Mouse (Mus musculus) CH12.LX (cell line): ENCODE results near the gene Emc9. TPM values are rescaled to one million over a fixed set of nuclear protein-coding genes. Genes with fewer than 3 reads are reported as not detected.

Experiments
- DNase-seq: peaks from one replicate; pipeline ENCODE4 v3.0.0-alpha.2; 2013; ENCODE audit errors: extremely low read depth
- H3K27ac ChIP-seq: 2 replicates; pipeline ENCODE4 v1.5.1; 2012; ENCODE audit warnings: low read depth, mild to moderate bottlenecking, control low read depth, moderate library complexity; ENCODE audit not compliant: insufficient read depth
- H3K27me3 ChIP-seq: replicated peaks from 2 replicates; pipeline ENCODE3; 2012; ENCODE audit warnings: inconsistent platforms
- H3K36me3 ChIP-seq, 2 experiments: replicated peaks in 1 of 2; 2 replicates each; pipeline versions ENCODE3 to v1.6.1; 2012; ENCODE audit warnings: inconsistent platforms in 1 of 2, low read length in 1 of 2, mild to moderate bottlenecking in 1 of 2, mixed read lengths in 1 of 2, moderate library complexity in 1 of 2; ENCODE audit not compliant: control insufficient read depth in 1 of 2, insufficient read depth in 1 of 2
- H3K4me1 ChIP-seq, 2 experiments: 2 replicates each; pipeline ENCODE4 v1.6.1; 2012; ENCODE audit warnings: inconsistent platforms in 1 of 2, moderate library complexity in 1 of 2; ENCODE audit not compliant: insufficient read depth in 2 of 2, control insufficient read depth in 1 of 2
- H3K4me2 ChIP-seq: 2 replicates; pipeline ENCODE4 v1.6.1; 2012; ENCODE audit warnings: low read depth, mild to moderate bottlenecking, control low read depth; ENCODE audit not compliant: poor library complexity, insufficient read depth, severe bottlenecking
- H3K4me3 ChIP-seq, 3 experiments: fragments of 150-350 bp in 1 of 3; sonication (generic) in 1 of 3; replicated peaks in 1 of 3; 2 replicates each; pipeline versions ENCODE3 to v1.5.1; 2011 to 2012; ENCODE audit warnings: low read depth in 2 of 3, low read length in 2 of 3, mild to moderate bottlenecking in 2 of 3, moderate library complexity in 2 of 3, control low read depth in 1 of 3, improper control_type of control experiment in 1 of 3, inconsistent platforms in 1 of 3, mixed read lengths in 1 of 3; ENCODE audit not compliant: poor library complexity in 1 of 3
- H3K79me2 ChIP-seq: replicated peaks from 2 replicates; pipeline ENCODE4 v1.6.1; 2012; ENCODE audit warnings: mild to moderate bottlenecking, moderate library complexity; ENCODE audit not compliant: control insufficient read depth, poor library complexity, insufficient read depth, severe bottlenecking; ENCODE audit errors: extremely low read depth
- H3K9ac ChIP-seq: 2 replicates; pipeline ENCODE4 v1.6.1; 2012; ENCODE audit warnings: low read depth, mild to moderate bottlenecking, control low read depth, moderate library complexity; ENCODE audit not compliant: insufficient read depth
- H3K9me3 ChIP-seq: replicated peaks from 2 replicates; pipeline ENCODE3; 2012; ENCODE audit warnings: low read length, inconsistent platforms, mixed read lengths
- BHLHE40 ChIP-seq: IDR thresholded peaks from 2 replicates; pipeline ENCODE4 v1.6.1; 2011; ENCODE audit warnings: mild to moderate bottlenecking, low read depth, low read length, improper control_type of control experiment
- CHD1 ChIP-seq: IDR thresholded peaks from 2 replicates; pipeline ENCODE4 v1.6.1; 2012; ENCODE audit warnings: low read depth, low read length, improper control_type of control experiment, inconsistent platforms
- CHD2 ChIP-seq: IDR thresholded peaks from 2 replicates; pipeline ENCODE4 v1.6.1; 2011; ENCODE audit warnings: low read length, improper control_type of control experiment
- CTCF ChIP-seq, 2 experiments: IDR thresholded peaks in 1 of 2; conservative IDR thresholded peaks in 1 of 2; 2 replicates each; pipeline ENCODE4 v1.5.1; 2011 to 2012; ENCODE audit warnings: low read depth in 2 of 2, low read length in 2 of 2, improper control_type of control experiment in 1 of 2, inconsistent platforms in 1 of 2, mild to moderate bottlenecking in 1 of 2, moderate library complexity in 1 of 2
- E2F4 ChIP-seq: IDR thresholded peaks from 2 replicates; pipeline ENCODE4 v1.6.1; 2011; ENCODE audit warnings: low read depth, low read length, improper control_type of control experiment; ENCODE audit not compliant: insufficient replicate concordance
- ELF1 ChIP-seq: IDR thresholded peaks from 2 replicates; pipeline ENCODE4 v1.6.1; 2014; ENCODE audit warnings: low read depth, mild to moderate bottlenecking, inconsistent platforms, low read length, improper control_type of control experiment
- EP300 ChIP-seq: IDR thresholded peaks from 2 replicates; pipeline ENCODE4 v1.6.1; 2011; ENCODE audit warnings: low read length, improper control_type of control experiment
- ETS1 ChIP-seq: conservative IDR thresholded peaks from 2 replicates; pipeline ENCODE4 v1.6.1; 2012; ENCODE audit warnings: low read depth, mild to moderate bottlenecking, inconsistent platforms, low read length, improper control_type of control experiment, moderate library complexity
- GABPA ChIP-seq: IDR thresholded peaks from 2 replicates; pipeline ENCODE4 v1.6.1; 2012; ENCODE audit warnings: low read depth, low read length, improper control_type of control experiment, inconsistent platforms; ENCODE audit not compliant: insufficient replicate concordance
- HCFC1 ChIP-seq: IDR thresholded peaks from 2 replicates; pipeline ENCODE4 v1.6.1; 2012; ENCODE audit warnings: low read depth, mild to moderate bottlenecking, inconsistent platforms, low read length, improper control_type of control experiment
- IRF4 ChIP-seq: IDR thresholded peaks from 2 replicates; pipeline ENCODE4 v1.6.1; 2014; ENCODE audit warnings: low read depth, mild to moderate bottlenecking, inconsistent platforms, low read length, improper control_type of control experiment
- JUN ChIP-seq: IDR thresholded peaks from 2 replicates; pipeline ENCODE4 v1.6.1; 2011; ENCODE audit warnings: low read depth, mild to moderate bottlenecking, low read length, improper control_type of control experiment, moderate library complexity; ENCODE audit not compliant: insufficient read depth
- JUND ChIP-seq: conservative IDR thresholded peaks from 2 replicates; pipeline ENCODE4 v1.6.1; 2011; ENCODE audit warnings: low read depth, low read length, improper control_type of control experiment
- KAT2A ChIP-seq: IDR thresholded peaks from 2 replicates; pipeline ENCODE4 v1.6.1; 2012; ENCODE audit warnings: low read length, improper control_type of control experiment, inconsistent platforms; ENCODE audit not compliant: insufficient replicate concordance
- MAFK ChIP-seq: IDR thresholded peaks from 2 replicates; pipeline ENCODE4 v1.6.1; 2011; ENCODE audit warnings: low read length, improper control_type of control experiment; ENCODE audit not compliant: insufficient replicate concordance
- MAX ChIP-seq: IDR thresholded peaks from 2 replicates; pipeline ENCODE4 v1.6.1; 2011; ENCODE audit warnings: low read length, improper control_type of control experiment
- MEF2A ChIP-seq: IDR thresholded peaks from 2 replicates; pipeline ENCODE4 v1.6.1; 2014; ENCODE audit warnings: low read depth, mild to moderate bottlenecking, inconsistent platforms, low read length, improper control_type of control experiment, borderline replicate concordance
- MXI1 ChIP-seq: IDR thresholded peaks from 2 replicates; pipeline ENCODE4 v1.6.1; 2011; ENCODE audit warnings: mild to moderate bottlenecking, low read depth, low read length, improper control_type of control experiment
- MYC ChIP-seq: IDR thresholded peaks from 2 replicates; pipeline ENCODE4 v1.6.1; 2011; ENCODE audit warnings: low read depth, mild to moderate bottlenecking, improper control_type of control experiment, low read length
- NELFE ChIP-seq: IDR thresholded peaks from 2 replicates; pipeline ENCODE4 v1.6.1; 2011; ENCODE audit warnings: low read depth, low read length, improper control_type of control experiment
- NRF1 ChIP-seq: IDR thresholded peaks from 2 replicates; pipeline ENCODE4 v1.6.1; 2014; ENCODE audit warnings: low read depth, mild to moderate bottlenecking, inconsistent platforms, low read length, improper control_type of control experiment, moderate library complexity
- PAX5 ChIP-seq: IDR thresholded peaks from 2 replicates; pipeline ENCODE4 v1.6.1; 2012; ENCODE audit warnings: low read length, inconsistent platforms, mixed read lengths
- POLR2A ChIP-seq: IDR thresholded peaks from 2 replicates; pipeline ENCODE4 v1.6.1; 2011; ENCODE audit warnings: low read depth, mild to moderate bottlenecking, improper control_type of control experiment, low read length
- POLR2AphosphoS2 ChIP-seq: IDR thresholded peaks from 2 replicates; pipeline ENCODE4 v1.6.1; 2011; ENCODE audit warnings: low read depth, low read length, improper control_type of control experiment
- RAD21 ChIP-seq: IDR thresholded peaks from 2 replicates; pipeline ENCODE4 v1.6.1; 2011; ENCODE audit warnings: low read depth, mild to moderate bottlenecking, low read length, improper control_type of control experiment, moderate library complexity
- RCOR1 ChIP-seq: conservative IDR thresholded peaks from 2 replicates; pipeline ENCODE4 v1.6.1; 2012; ENCODE audit warnings: low read depth, mild to moderate bottlenecking, inconsistent platforms, low read length, improper control_type of control experiment
- SIN3A ChIP-seq: IDR thresholded peaks from 2 replicates; pipeline ENCODE4 v1.6.1; 2012; ENCODE audit warnings: low read length, improper control_type of control experiment, inconsistent platforms
- SMC3 ChIP-seq: IDR thresholded peaks from 2 replicates; pipeline ENCODE4 v1.6.1; 2011; ENCODE audit warnings: low read depth, low read length, improper control_type of control experiment
- TBP ChIP-seq: conservative IDR thresholded peaks from 2 replicates; pipeline ENCODE4 v1.6.1; 2011; ENCODE audit warnings: low read depth, low read length, improper control_type of control experiment
- TCF12 ChIP-seq: IDR thresholded peaks from 2 replicates; pipeline ENCODE4 v1.6.1; 2014; ENCODE audit warnings: low read depth, mild to moderate bottlenecking, inconsistent platforms, low read length, improper control_type of control experiment
- UBTF ChIP-seq: IDR thresholded peaks from 2 replicates; pipeline ENCODE4 v1.6.1; 2012; ENCODE audit warnings: low read depth, mild to moderate bottlenecking, inconsistent platforms, low read length, improper control_type of control experiment, moderate library complexity
- USF1 ChIP-seq: IDR thresholded peaks from 2 replicates; pipeline ENCODE4 v1.6.1; 2014; ENCODE audit warnings: low read depth, mild to moderate bottlenecking, inconsistent platforms, low read length, improper control_type of control experiment
- USF2 ChIP-seq: conservative IDR thresholded peaks from 2 replicates; pipeline ENCODE4 v1.6.1; 2011; ENCODE audit warnings: low read depth, low read length, improper control_type of control experiment
- ZC3H11A ChIP-seq: IDR thresholded peaks from 2 replicates; pipeline ENCODE4 v1.6.1; 2012; ENCODE audit warnings: low read depth, mild to moderate bottlenecking, inconsistent platforms, low read length, improper control_type of control experiment
- ZKSCAN1 ChIP-seq: IDR thresholded peaks from 2 replicates; pipeline ENCODE4 v1.6.1; 2012; ENCODE audit warnings: low read depth, inconsistent platforms, low read length, improper control_type of control experiment, borderline replicate concordance
- ZMIZ1 ChIP-seq: IDR thresholded peaks from 2 replicates; pipeline ENCODE4 v1.6.1; 2012; ENCODE audit warnings: low read depth, mild to moderate bottlenecking, inconsistent platforms, low read length, improper control_type of control experiment
- ZNF384 ChIP-seq: IDR thresholded peaks from 2 replicates; pipeline ENCODE4 v1.6.1; 2012; ENCODE audit warnings: low read depth, low read length, improper control_type of control experiment, inconsistent platforms
- dilution Hi-C: fragments of 300-500 bp; cut with MboI; formaldehyde crosslinking; loops from 2 replicates; pipeline ENCODE4 v1.14.3; 2020; ENCODE audit warnings: low sequenced_read_pairs; ENCODE audit not compliant: extremely low pct_unique_long_range_greater_than_20kb, extremely low pct_ligation_motif_present
- in situ Hi-C: fragments of 300-500 bp; cut with MboI; formaldehyde crosslinking; loops from 3 replicates; pipeline ENCODE4 v1.14.3; 2019; ENCODE audit warnings: low sequenced_read_pairs, low pct_ligation_motif_present, low pct_unique_long_range_greater_than_20kb, mixed read lengths
- polyA plus RNA-seq: library from polyadenylated mRNA; unstranded; fragments of >175 nt; gene quantifications from 2 replicates; pipeline ENCODE4 v1.2.1, GENCODE M21; 2012; ENCODE audit warnings: low read depth; ENCODE audit not compliant: insufficient read length
- total RNA-seq, 2 experiments: library from RNA; depleted of rRNA; stranded (reverse); fragments of 300-350 nt in 1 of 2; fragments of >200 nt in 1 of 2; gene quantifications; 2 replicates each; pipeline ENCODE4 v1.2.3; 2012 to 2014

The Emc9 gene
- total and polyA plus RNA-seq, 3 experiments = 1.7 to 9.6 (median 4.2) TPM

DNA sequence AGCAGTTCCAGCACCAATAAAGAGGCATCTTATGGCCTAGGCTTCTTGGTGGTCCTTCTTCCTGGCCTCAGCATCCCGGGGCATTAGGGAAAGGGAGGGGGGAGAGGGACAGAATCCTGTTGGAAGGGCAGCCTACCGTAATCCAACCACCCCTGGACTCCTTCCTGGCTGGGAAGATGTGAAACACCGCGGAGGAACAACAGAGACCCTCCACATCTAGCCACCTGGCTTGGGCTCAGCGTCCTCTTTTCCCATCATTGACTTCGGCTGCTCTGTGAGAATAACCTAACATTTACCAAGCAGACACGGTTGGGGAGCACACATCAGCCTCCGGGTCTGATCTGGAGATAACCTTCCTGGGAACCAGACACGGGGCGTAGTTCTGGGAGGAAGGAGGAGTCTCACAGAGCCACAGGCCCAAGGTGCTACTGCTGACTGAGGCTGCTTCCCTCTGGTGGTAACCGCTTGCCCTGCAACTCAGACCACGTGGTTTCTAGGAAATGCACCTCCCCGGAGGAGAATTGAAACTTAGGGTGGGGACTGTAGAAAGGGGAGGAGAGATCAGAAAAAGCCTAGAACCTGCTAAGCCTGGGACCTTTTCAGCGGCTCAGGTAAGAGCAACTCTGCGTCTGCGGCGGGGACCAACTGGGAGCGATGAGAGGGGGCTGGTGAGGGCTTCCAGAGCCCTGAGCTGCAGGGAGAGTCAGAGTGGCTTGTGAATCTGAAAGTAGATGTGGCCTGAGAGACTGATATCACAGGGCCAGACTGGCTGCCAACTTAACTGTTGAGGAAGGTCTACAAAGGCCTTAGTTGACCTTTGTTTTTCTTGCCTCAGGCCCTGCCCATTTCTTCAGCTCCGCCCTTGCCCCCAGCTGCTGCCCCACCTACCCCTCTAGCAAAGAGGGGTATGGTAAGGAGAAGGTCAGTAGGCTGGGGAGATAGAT, 18.8 kb upstream of the Emc9 start:
- peak overlapping the region; percentile 67 for H3K4me2 ChIP-seq
- peak overlapping the region; percentile 54 to 74 (median 58) for H3K4me3 ChIP-seq
- dilution Hi-C loops = no loop called here
- no peaks in the 10 kb centered on the region for H3K9me3 ChIP-seq
- H3K36me3 ChIP-seq = peaks cover 69 to 78% of the 10 kb centered on the region in 2 experiments
- peaks cover 4 to 36% of the 10 kb centered on the region in 2 experiments; a peak in 3 of 4 replicates for H3K4me1 ChIP-seq
- in situ Hi-C loops = no loop called here
- no peaks in the 10 kb centered on the region for H3K27me3 ChIP-seq
- peak; percentile 97 for DNase-seq
- peak overlapping the region; percentile 31 for H3K9ac ChIP-seq
- no peaks in the 10 kb centered on the region for H3K79me2 ChIP-seq
- peak overlapping the region; percentile 65 for H3K27ac ChIP-seq
- TF ChIP-seq E2F4 (no peak), SMC3 (peak; percentile 79), EP300 (0 out of 2 replicates have a peak, but pooled peaks have one; percentile 3), MXI1 (peak; percentile 98), RAD21 (peak; percentile 63), NRF1 (peak; percentile 46; the same call in 1 of the 2 replicates), MAFK (0 out of 2 replicates have a peak, but pooled peaks have one; percentile 6), ZNF384 (no peak), ZC3H11A (no peak), ZKSCAN1 (no peak), JUND (no peak), CHD1 (no peak), TBP (peak; percentile 31; the same call in 1 of the 2 replicates), MYC (peak; percentile 100), ZMIZ1 (peak; percentile 31; the same call in 1 of the 2 replicates), TCF12 (peak; percentile 73; the same call in 1 of the 2 replicates), BHLHE40 (no peak), JUN (no peak), CHD2 (peak; percentile 66; the same call in 1 of the 2 replicates), IRF4 (peak; percentile 91), POLR2AphosphoS2 (peak; percentile 92; the same call in 1 of the 2 replicates), ETS1 (0 out of 2 replicates have a peak, but pooled peaks have one; percentile 21), NELFE (peak; percentile 66), POLR2A (peak; percentile 69), PAX5 (no peak), SIN3A (peak; percentile 91), CTCF (conservative IDR thresholded peaks at IDR 0.05 in 1 of 2, IDR thresholded peaks at IDR 0.05 in 1 of 2; ENCODE audit: low read depth in 2 of 2, low read length in 2 of 2) (peak; percentile 69 to 94), KAT2A (no peak), MEF2A (peak; percentile 75), USF1 (peak; percentile 94), UBTF (no peak), USF2 (peak; percentile 95), RCOR1 (0 out of 2 replicates have a peak, but pooled peaks have one; percentile 36), GABPA (no peak), MAX (peak; percentile 100), HCFC1 (peak; percentile 70), ELF1 (peak; percentile 86)
